Mouse (Mus musculus): Measurements from ENCODE around the gene Plxnd1.

Plxnd1 gene

DNA sequence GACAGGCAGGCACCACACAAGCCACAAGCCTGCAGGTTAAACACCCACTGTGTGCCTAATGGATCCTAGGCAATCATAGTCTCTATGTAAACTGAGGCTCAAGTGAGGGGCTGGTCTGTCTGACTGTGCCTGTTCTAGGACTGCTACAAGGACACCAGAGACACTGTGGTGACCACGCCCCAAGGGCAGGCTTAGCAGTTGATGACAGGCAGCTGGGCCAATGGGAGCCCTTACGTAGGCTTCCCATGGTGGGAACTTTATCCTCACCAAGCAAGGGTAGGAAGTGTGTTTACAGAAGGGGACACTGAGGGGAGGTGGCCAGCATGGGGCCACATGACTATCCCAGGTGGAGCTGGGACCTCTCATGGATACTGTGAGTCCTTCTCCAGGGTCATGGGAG, 4.4 kb upstream of the Plxnd1 start:
- no peak for ATAC-seq (ENCODE audit: low TSS enrichment)

- ATAC-seq (ENCODE audit: low TSS enrichment) = no peak
Measured at GRCm38 (mm10) chr6:115998758-115999157, 4.0 kb upstream of the Plxnd1 start.

DNA sequence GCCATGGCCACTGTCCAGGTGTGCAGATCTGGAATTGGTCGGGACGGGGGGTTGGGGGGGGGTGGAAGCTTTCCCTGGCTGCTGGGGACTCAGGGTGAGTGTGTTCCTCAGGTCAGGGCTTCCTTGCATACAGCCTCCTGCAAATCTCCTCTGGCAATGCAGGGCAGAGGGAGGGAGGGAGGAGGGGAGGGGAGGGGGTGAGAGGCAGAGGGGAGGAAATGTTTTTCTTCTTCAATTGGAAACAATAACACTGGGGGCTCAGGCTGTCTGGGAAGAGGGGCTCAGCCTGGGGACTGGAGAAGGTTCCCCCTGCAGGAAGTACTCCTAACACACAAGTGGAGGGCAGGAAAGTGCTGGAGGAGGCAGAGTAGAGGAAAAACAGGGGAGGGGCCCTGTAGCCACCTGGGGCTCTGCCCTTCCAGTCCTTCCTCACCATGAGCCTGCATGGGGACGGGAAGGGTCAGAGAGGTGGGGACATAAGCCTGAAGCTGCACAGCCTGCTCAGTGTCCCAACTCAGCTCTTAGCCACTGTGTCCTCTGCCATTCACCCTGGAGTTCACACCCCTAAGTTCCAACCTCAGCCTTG, 3.0 kb upstream of the Plxnd1 start:
- no peak for ATAC-seq (ENCODE audit: low TSS enrichment)

GRCm38 (mm10) chr6:115996171-115996851, 1.5 kb upstream of the Plxnd1 start:
- 0 out of 2 replicates have a peak, but pooled peaks have one; percentile 14 for ATAC-seq (ENCODE audit: low TSS enrichment)

DNA sequence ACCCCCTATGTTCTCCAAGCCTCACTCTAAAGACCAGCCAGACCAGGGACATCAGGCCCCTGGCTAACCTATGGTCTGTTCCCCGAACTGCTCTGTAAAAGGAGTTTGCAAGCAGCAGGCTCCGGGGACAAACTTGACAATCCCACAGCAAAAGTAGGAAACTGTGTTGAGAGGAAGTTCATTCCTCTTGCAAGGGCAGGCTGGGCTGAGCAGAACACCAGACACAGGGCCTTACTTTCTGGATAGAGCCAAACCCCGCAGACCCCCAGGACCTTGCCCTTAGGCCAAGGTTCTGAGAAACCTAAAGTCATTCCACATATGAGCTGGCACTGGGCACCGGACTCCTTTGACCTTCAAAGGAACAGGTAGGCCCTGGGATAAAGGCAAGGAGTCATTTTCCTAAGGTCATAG, 731 bp upstream of the Plxnd1 start:
- no peak for ATAC-seq (ENCODE audit: low TSS enrichment)

DNA sequence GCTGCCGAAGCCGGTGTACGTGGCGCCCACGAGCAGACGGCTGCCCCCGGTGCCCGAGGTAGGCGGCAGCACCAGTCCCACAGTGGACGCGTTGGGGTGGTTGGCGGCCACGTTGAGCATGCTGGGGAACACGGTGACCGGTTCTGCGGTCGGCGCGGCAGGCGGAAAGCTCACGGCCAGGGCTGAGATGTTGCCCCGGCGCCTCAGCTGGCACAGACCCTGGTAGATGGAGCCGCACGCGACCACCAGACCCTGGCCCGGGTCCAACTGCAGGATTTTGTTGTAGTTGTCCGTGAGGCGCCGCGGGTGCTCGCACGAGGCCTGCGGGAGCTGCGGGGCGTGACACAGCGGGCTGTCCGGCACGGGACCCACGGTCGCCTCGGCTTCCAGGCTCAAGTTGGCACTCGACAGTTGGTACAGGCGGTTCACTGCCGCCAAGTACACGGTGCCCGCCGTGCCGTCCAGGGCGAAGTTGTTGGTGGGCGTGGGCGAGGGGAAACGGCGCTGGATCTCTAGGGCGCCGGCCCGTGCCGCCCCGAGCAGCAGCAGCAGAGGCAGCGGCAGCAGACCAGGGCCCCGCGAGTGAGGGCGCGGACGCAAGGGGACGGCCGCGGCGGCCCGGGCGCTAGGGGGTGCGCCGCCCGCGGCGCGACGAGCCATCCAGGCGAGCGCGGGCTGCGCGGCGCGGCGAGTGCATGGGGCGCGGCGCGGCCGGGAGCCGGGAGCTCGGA, 494 bp downstream of the Plxnd1 start:
- peak; percentile 2; the same call in 1 of the 2 replicates for ATAC-seq (ENCODE audit: low TSS enrichment)

DNA sequence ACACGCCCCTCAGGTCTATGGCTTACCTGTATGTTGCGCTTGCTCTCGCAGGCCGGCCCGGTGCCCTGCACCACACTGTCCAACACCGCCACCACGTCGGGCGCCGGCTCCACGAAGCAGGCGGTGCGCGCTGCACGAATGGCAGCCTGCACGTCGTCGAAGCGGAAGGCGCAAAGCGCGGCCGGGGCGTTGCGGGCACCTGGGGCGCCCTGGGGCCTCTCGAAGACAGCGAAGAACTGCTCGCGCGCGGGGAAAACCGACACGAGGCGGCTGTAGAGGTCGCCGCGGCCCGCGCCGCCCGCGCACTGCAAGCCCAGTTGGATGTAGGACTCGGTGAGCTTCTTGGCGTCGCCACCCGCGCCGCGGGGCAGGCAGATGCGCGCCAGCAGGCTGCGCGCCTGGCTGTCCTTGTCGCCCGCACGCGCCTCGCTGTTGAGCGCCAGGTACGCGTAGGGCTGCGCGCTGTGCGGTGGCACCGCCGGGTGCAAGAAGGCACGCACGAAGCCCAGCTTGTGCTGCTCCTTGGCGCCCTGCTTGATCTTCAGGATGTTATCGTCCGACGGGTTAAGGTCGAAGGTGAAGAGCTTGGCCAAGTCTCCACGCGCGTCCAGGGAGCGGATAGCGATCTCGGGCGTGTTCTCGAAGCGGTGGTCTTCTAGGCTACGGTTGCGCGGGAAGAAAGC, 1.2 kb downstream of the Plxnd1 start:
- no peak for ATAC-seq (ENCODE audit: low TSS enrichment)

DNA sequence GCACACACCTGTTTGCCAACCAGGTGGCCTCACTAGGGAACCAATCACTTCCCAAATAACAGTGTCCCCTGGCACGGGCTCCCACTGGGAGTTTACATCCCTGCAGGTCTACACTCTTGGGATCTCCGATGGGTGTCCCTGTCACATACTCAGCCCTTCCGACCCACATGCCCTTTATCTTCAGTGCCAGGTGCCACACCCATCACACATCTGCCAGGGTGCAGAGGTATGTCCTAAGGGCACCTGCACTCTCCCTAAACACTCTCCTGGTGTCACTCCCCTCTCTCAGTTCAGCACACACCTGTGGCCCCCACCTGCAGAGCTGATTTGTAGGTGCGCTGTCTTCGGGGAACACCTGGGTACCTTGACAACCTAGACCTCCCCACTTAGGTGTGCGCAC, 1.8 kb downstream of the Plxnd1 start:
- ATAC-seq (ENCODE audit: low TSS enrichment) = no peak

DNA sequence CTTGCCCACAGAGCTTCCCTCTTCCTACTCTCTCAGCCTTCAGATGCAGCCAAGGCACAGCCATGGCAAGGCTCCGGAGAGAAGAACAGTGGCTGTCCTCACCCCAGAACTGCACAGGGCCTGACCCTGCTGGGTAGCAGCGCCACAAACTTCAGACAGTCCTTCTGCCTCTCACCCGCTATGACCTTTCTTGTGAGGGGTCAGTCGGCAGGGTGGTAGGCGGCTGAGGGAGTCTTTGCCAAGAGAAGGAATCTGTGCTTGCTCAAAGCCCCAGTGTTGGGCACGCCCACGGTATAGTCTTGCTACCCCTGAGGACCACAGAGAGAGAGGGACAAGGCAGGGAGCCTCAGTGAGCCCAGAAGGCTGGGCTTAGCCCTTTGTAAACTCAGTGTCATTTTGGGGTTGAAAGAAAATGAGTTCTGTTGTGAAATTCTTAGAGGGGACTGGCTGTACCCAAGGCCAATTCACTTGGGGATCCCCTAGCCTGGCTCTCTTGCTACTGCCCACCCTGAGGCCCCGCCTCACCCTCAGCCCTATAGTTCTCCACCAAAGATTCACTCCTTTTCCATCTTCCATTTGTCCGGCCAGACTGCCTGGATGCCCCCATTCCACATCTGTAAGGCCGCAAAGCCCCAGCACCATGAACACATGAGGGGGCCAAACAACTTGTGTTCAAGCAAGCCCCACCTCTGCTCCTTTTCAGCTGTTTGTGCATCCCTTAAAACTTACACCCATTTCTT, 2.8 kb downstream of the Plxnd1 start:
- no peak for ATAC-seq (ENCODE audit: low TSS enrichment)

DNA sequence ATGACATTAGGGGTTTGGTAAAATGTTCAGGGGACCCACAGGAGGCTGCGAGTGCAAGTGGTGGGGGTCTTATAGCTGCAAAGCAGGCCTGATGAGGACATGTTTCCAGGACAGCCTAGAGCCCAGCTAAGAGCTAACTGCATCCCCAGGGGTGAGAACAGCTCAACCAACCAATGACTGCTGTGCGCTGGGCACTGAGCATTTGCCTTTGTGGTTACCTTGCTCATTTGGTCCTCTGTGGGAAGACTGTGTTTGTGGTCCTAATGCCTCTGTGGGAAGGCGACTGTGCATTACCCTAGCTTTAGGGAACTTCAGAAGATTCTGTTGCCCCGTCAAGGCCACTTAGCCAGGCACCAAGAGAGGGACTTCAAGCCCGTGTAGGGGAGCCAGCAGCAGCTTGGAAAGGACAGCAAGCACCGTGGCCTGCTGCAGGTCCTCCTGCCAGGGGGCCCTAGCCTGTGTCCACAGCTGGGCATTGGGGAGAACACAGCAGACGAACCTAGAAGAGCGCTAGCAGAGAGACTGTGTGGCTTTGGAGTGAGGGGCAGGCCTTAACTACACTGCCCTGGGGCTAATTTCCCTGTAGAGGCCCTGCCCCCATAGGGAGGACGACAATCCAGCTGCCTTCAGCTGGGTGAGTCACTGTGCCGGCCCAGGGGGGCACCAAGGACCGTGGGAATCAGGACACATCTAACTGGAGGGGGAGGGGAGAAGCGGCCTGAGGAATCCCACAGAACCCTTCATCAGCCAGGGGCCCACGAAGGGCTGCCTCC, 3.5 kb downstream of the Plxnd1 start:
- no peak for ATAC-seq (ENCODE audit: low TSS enrichment)

- ATAC-seq (ENCODE audit: low TSS enrichment) = no peak
Measured at GRCm38 (mm10) chr6:115990479-115990878, 4.3 kb downstream of the Plxnd1 start.

- ATAC-seq (ENCODE audit: low TSS enrichment) = peak; percentile 8; the same call in 1 of the 2 replicates
Measured at GRCm38 (mm10) chr6:115990056-115990455, 4.7 kb downstream of the Plxnd1 start.

GRCm38 (mm10) chr6:115989607-115990006, 5.2 kb downstream of the Plxnd1 start:
- ATAC-seq (ENCODE audit: low TSS enrichment) = peak; percentile 58

DNA sequence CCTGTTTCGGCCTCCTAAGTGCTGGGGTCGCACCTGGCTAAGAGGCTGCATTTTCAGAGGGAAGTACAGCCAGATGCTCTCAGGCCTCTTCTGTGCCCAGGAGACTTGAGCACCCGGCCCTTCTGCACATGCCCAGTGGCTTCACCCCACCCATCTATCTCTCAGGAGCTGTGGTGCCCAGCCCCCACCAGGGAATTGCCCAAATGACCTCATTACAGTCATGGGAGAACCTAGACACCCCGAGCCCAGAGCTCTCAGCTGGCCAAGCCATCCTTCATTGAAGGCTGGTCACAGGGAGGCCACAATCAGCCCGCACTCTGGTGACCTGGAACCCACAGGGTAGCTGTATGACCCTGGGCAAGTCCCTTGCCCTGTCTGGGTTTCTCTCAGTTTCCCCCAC, 5.8 kb downstream of the Plxnd1 start:
- ATAC-seq (ENCODE audit: low TSS enrichment) = no peak

DNA sequence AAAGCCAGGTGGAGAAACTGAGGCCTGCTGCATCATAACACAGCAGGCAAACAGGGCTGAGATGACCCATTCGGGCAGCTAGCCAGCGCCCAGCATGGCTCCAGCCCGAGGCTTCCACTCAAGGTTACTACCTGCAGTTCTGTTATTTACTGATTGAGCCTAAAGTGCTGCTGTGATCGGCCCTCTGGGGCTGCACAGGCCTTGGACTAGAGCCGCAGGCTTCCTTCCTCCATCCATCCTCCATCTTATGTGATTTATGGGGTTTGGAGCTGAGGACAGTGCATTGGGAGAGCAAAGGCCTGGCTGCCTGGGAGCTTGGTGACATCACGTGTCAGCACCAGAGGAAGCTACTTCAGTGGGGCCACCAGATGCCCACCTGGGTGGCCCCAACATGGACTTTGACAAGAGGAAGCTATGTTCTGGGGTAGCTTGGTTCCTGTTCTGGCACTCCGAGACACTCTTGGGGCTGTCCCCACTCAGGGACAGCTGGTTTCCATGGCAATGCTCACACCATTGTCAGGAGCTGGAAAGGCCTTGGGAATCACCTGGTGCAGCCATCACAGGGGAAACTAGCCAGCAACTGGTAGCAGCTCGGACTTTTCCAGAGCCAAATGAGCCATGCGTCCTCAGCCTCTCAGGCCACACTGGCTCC, 7.6 kb downstream of the Plxnd1 start:
- no peak for ATAC-seq (ENCODE audit: low TSS enrichment)

DNA sequence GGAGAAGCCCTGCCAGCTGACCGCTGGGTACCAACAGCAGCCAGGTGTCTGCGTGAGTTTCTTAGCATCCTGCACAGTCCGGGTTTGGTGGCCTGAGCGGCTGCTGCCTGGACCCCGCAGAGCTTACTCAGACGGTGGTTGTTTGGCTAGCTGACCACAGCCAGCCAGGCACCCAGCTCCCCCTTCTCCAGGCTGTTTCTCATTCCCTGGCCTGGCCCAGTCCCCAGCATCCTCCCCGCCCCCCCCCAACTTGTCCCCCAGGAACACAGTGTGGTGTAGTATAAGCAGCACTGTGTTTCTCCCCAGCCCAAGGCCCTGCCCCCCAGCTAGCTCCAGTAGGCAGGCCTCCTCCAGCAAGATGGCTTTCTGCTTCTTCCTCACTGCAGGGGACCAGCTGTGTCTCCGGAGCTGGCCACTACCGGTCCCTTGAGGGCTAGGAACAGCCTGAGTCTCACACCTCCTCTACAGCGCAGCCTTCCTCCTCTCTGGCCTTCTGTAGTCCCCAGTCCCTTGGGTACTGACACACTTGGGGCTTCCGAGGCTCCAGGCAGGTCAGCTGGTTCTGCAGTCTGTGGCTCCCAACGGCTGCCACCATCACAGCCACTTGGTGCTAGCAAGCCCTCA, 8.2 kb downstream of the Plxnd1 start:
- no peak for ATAC-seq (ENCODE audit: low TSS enrichment)

DNA sequence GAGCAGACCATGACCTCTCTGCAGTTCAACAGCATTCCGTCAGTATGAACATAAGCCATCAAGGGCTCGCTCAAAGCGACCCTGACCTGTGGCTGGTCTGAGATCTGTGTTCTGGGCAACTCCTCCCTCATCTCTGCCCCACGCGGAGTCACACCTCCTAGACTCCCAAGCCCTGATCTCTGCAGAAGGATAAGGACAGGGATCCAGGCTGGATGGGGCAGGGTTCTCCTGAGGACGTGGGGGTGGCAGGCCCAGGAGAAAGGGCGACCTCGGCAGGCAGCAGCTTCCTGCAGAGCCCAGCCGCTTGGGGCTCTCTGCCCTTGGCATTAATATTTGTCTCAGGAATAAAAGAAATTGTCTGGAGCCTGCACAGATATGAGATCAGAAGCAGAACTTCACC, 9.2 kb downstream of the Plxnd1 start:
- no peak for ATAC-seq (ENCODE audit: low TSS enrichment)

GRCm38 (mm10) chr6:115984580-115984979, 10.2 kb downstream of the Plxnd1 start:
- no peak for ATAC-seq (ENCODE audit: low TSS enrichment)

DNA sequence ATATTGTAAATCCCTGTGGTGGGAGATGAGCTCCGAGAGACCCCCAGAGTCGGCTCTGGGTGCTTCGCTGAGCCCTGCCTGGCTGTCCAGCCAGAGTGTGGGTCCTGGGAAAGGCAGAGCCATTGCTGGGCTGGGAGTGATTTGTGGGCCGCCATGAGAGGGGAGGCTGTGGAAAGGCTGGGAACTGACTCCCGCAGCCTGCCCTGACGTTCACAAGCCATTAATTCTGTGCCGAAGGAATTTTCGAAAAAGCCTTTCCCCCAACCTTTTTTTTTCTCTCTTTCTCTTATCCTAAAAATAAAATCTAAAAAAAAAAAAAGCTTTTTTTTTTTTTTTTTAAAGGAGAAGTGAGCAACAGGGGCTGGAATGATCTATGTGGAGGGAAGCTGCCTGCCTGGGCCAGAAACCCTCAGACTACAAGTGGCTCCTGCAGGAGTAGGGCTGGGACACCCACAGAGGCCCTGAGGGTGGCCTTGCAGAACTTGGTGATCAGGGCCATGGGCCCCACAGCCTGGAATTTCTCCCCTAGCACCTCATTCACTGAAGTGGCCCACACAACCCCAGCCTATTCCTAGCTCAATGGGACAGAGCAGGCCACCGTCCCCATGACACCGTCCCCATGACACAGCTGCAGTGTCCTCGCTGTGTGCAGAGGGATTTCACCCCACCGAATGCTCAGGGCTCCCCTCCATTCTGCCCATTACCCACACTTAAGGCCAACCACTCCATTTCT, 11.3 kb downstream of the Plxnd1 start:
- ATAC-seq (ENCODE audit: low TSS enrichment) = 0 out of 2 replicates have a peak, but pooled peaks have one; percentile 24

Measured in frontal cortex, adult (tissue).